Mouse (Mus musculus): ENCODE results near the gene Cd2.

GRCm38 (mm10) chr3:101258976-101259375 is 28.8 kb downstream of the Cd2 start:
- TF ChIP-seq CTCF (IDR thresholded peaks at IDR 0.05) (no peak), EP300 (IDR thresholded peaks at IDR 0.05) (no peak)
